Mouse (Mus musculus) hindbrain, embryonic 10.5 days (tissue): Measurements from ENCODE around the gene Ikzf4. TPM values are rescaled to one million over a fixed set of nuclear protein-coding genes. Genes with fewer than 3 reads are reported as not detected.

Source experiments
- DNase-seq: peaks from one replicate; pipeline ENCODE4 v3.0.0-alpha.2; 2017; ENCODE audit warnings: low spot score
- H3K27ac ChIP-seq: fragments of 300-500 bp; sonication (generic); 2 replicates; pipeline ENCODE4 v1.5.1; 2016; ENCODE audit warnings: mild to moderate bottlenecking, moderate library complexity
- H3K27me3 ChIP-seq: fragments of 300-500 bp; sonication (generic); 2 replicates; pipeline ENCODE4 v1.6.1; 2016; ENCODE audit warnings: mild to moderate bottlenecking; ENCODE audit not compliant: poor library complexity, insufficient read depth, severe bottlenecking
- H3K36me3 ChIP-seq: fragments of 300-500 bp; sonication (generic); 2 replicates; pipeline ENCODE4 v1.6.1; 2016; ENCODE audit warnings: mild to moderate bottlenecking, moderate library complexity
- H3K4me1 ChIP-seq: fragments of 300-500 bp; sonication (generic); replicated peaks from 2 replicates; pipeline ENCODE4 v1.6.1; 2016; ENCODE audit warnings: mild to moderate bottlenecking
- H3K4me3 ChIP-seq: fragments of 300-500 bp; sonication (generic); 2 replicates; pipeline ENCODE4 v1.5.1; 2016; ENCODE audit warnings: mild to moderate bottlenecking, moderate library complexity
- H3K9me3 ChIP-seq: fragments of 300-500 bp; sonication (generic); 2 replicates; pipeline ENCODE4 v1.6.1; 2016; ENCODE audit warnings: mild to moderate bottlenecking, moderate library complexity
- WGBS: fragments of 180-500 bp; shearing (Covaris S2); methylation state at CpG from one replicate; pipeline ENCODE4 v1.1.7; 2016; 5-methylcytosine and 5-hydroxymethylcytosine counted together
- polyA plus RNA-seq: library from polyadenylated mRNA; unstranded; fragments of >200 nt; fragmentation: Nextera tagmentation; extraction: Ambion mirVana; gene quantifications from 2 replicates; pipeline ENCODE4 v1.2.1, GENCODE M21; 2016

Ikzf4 gene
- polyA plus RNA-seq, 1 experiment from 2014 or later, result 3.5 TPM

GRCm38 (mm10) chr10:128589464-128590192 lies 56.2 kb downstream of the Ikzf4 start, which contains the start of gene Erbb3:
Gene Erbb3, minus strand, starts transcription at chr10:128589652.
- peak within 1 kb of the TSS; percentile 72 for H3K4me3 ChIP-seq
- under 1% methylated on average over 43 of the region's 43 CpGs for WGBS
- peak within 1 kb of the TSS; percentile 82 for H3K27ac ChIP-seq
- H3K4me1 ChIP-seq, result peaks cover 34% of the 10 kb centered on the region
- no peaks in the 10 kb centered on the region for H3K36me3 ChIP-seq
- peaks cover 55% of the 10 kb centered on the region for H3K27me3 ChIP-seq
- DNase-seq, result peak; percentile 67
- H3K9me3 ChIP-seq, result no peaks in the 10 kb centered on the region

- peak overlapping the region; percentile 72 for H3K4me3 ChIP-seq
- H3K27me3 ChIP-seq, result peaks cover 62% of the 10 kb centered on the region
- no peak for DNase-seq
- peak overlapping the region; percentile 70 for H3K27ac ChIP-seq
- peaks cover 36% of the 10 kb centered on the region for H3K4me1 ChIP-seq
- 3% methylated on average over 23 of the region's 23 CpGs for WGBS
- no peaks in the 10 kb centered on the region for H3K36me3 ChIP-seq
- H3K9me3 ChIP-seq, result no peaks in the 10 kb centered on the region
Observed at GRCm38 (mm10) chr10:128588775-128589463, 56.9 kb downstream of the Ikzf4 start.

GRCm38 (mm10) chr10:128588136-128588535 lies 57.7 kb downstream of the Ikzf4 start:
- Histone ChIP-seq H3K4me1 (peaks cover 41% of the 10 kb centered on the region), H3K27ac (peak overlapping the region; percentile 63), H3K27me3 (peaks cover 69% of the 10 kb centered on the region), H3K36me3 (no peaks in the 10 kb centered on the region), H3K9me3 (no peaks in the 10 kb centered on the region), H3K4me3 (peak overlapping the region; percentile 72)
- DNase-seq, result no peak
- WGBS, result 39% methylated on average over 1 of the region's 1 CpGs

GRCm38 (mm10) chr10:128587697-128588096 lies 58.1 kb downstream of the Ikzf4 start:
- Histone ChIP-seq H3K27ac (peak overlapping the region; percentile 63), H3K36me3 (no peaks in the 10 kb centered on the region), H3K4me1 (peaks cover 41% of the 10 kb centered on the region), H3K9me3 (no peaks in the 10 kb centered on the region), H3K4me3 (peak overlapping the region; percentile 72), H3K27me3 (peaks cover 73% of the 10 kb centered on the region)
- WGBS, result 55% methylated on average over 8 of the region's 8 CpGs
- DNase-seq, result no peak

- Histone ChIP-seq H3K27me3 (peaks cover 74% of the 10 kb centered on the region), H3K4me1 (peaks cover 41% of the 10 kb centered on the region)
- WGBS, result 49% methylated on average over 4 of the region's 4 CpGs
Observed at GRCm38 (mm10) chr10:128587120-128587519, 58.7 kb downstream of the Ikzf4 start.

GRCm38 (mm10) chr10:128586546-128586945 lies 59.2 kb downstream of the Ikzf4 start:
- no peak for DNase-seq
- Histone ChIP-seq H3K4me1 (peaks cover 41% of the 10 kb centered on the region), H3K27me3 (peaks cover 74% of the 10 kb centered on the region), H3K27ac (peak overlapping the region; percentile 63; the same call in 1 of the 2 replicates), H3K9me3 (no peaks in the 10 kb centered on the region), H3K36me3 (no peaks in the 10 kb centered on the region), H3K4me3 (peak overlapping the region; percentile 29; the same call in 1 of the 2 replicates)
- WGBS, result 13% methylated on average over 1 of the region's 1 CpGs

More at GRCm38 (mm10) chr10:128587120-128587519, 58.7 kb downstream of the Ikzf4 start:
- no peak for DNase-seq
- H3K27ac ChIP-seq, result peak overlapping the region; percentile 63; the same call in 1 of the 2 replicates
- H3K36me3 ChIP-seq, result no peaks in the 10 kb centered on the region
- peak overlapping the region; percentile 72; the same call in 1 of the 2 replicates for H3K4me3 ChIP-seq
- no peaks in the 10 kb centered on the region for H3K9me3 ChIP-seq

- H3K4me3 ChIP-seq, result peak overlapping the region; percentile 5; the same call in 1 of the 2 replicates
- H3K9me3 ChIP-seq, result no peaks in the 10 kb centered on the region
- H3K4me1 ChIP-seq, result peaks cover 27% of the 10 kb centered on the region
- 12% methylated on average over 4 of the region's 4 CpGs for WGBS
- peaks cover 65% of the 10 kb centered on the region for H3K27me3 ChIP-seq
- no peaks in the 10 kb centered on the region for H3K36me3 ChIP-seq
- DNase-seq, result no peak
- no peak overlapping the region for H3K27ac ChIP-seq
Observed at GRCm38 (mm10) chr10:128584386-128584785, 61.4 kb downstream of the Ikzf4 start.

- Histone ChIP-seq H3K27me3 (peaks cover 58% of the 10 kb centered on the region), H3K36me3 (no peaks in the 10 kb centered on the region), H3K27ac (no peak overlapping the region), H3K4me1 (peaks cover 21% of the 10 kb centered on the region), H3K4me3 (peak overlapping the region; percentile 5; the same call in 1 of the 2 replicates), H3K9me3 (no peaks in the 10 kb centered on the region)
- 15% methylated on average over 7 of the region's 7 CpGs for WGBS
- DNase-seq, result no peak
Observed at GRCm38 (mm10) chr10:128583644-128584043, 62.1 kb downstream of the Ikzf4 start.

Other genes with a start within 250 kb of the Ikzf4 start
- gene Slc39a5, start 244.8 kb downstream of the Ikzf4 start, polyA plus RNA-seq, result 0.55 TPM in 1 of 2 replicates, not detected in the other
- 144 and 147 TPM in 2 replicates for gene Nabp2, start 234.5 kb downstream of the Ikzf4 start, polyA plus RNA-seq
- 46.7 and 48.0 TPM in 2 replicates for gene Rnf41, start 234.3 kb downstream of the Ikzf4 start, polyA plus RNA-seq
- gene Smarcc2, start 186.7 kb downstream of the Ikzf4 start, polyA plus RNA-seq, result 72.2 and 106 TPM in 2 replicates
- gene Myl6, start 151.8 kb downstream of the Ikzf4 start, polyA plus RNA-seq, result 866 and 958 TPM in 2 replicates
- gene Myl6b, start 147.3 kb downstream of the Ikzf4 start, polyA plus RNA-seq, result 2.8 TPM in 2 replicates
- 20.2 and 22.0 TPM in 2 replicates for gene Esyt1, start 120.1 kb downstream of the Ikzf4 start, polyA plus RNA-seq
- gene Zc3h10, start 98.2 kb downstream of the Ikzf4 start, polyA plus RNA-seq, result 16.9 and 19.9 TPM in 2 replicates
- 2,868 and 3,332 TPM in 2 replicates for gene Rpl41, start 96.7 kb downstream of the Ikzf4 start, polyA plus RNA-seq
- gene Pa2g4, start 80.0 kb downstream of the Ikzf4 start, polyA plus RNA-seq, result 205 and 257 TPM in 2 replicates
- 5.0 and 13.5 TPM in 2 replicates for gene Erbb3, start 56.3 kb downstream of the Ikzf4 start, polyA plus RNA-seq
- gene Rps26, start 19.2 kb downstream of the Ikzf4 start, polyA plus RNA-seq, result 472 and 519 TPM in 2 replicates
- gene Suox, start 28.1 kb upstream of the Ikzf4 start, polyA plus RNA-seq, result 11.1 and 14.6 TPM in 2 replicates
- 73.5 and 86.0 TPM in 2 replicates for gene Rab5b, start 50.3 kb upstream of the Ikzf4 start, polyA plus RNA-seq
- 7.1 and 7.3 TPM in 2 replicates for gene Pmel, start 58.2 kb upstream of the Ikzf4 start, polyA plus RNA-seq
- gene Cdk2, start 59.0 kb upstream of the Ikzf4 start, polyA plus RNA-seq, result 91.0 and 109 TPM in 2 replicates
- gene Dgka, start 98.9 kb upstream of the Ikzf4 start, polyA plus RNA-seq, result 4.1 and 4.4 TPM in 2 replicates
- gene Pym1, start 101.9 kb upstream of the Ikzf4 start, polyA plus RNA-seq, result 54.7 and 62.2 TPM in 2 replicates
- 0.36 and 0.39 TPM in 2 replicates for gene Mmp19, start 144.9 kb upstream of the Ikzf4 start, polyA plus RNA-seq
- gene Dnajc14, start 158.1 kb upstream of the Ikzf4 start, polyA plus RNA-seq, result 50.4 and 56.0 TPM in 2 replicates
- gene Tmem198b, start 158.4 kb upstream of the Ikzf4 start, polyA plus RNA-seq, result 19.1 and 23.3 TPM in 2 replicates
- gene Sarnp, start 171.3 kb upstream of the Ikzf4 start, polyA plus RNA-seq, result 251 and 263 TPM in 2 replicates
- gene Ormdl2, start 175.7 kb upstream of the Ikzf4 start, polyA plus RNA-seq, result 74.1 and 97.0 TPM in 2 replicates
- 8.9 and 11.1 TPM in 2 replicates for gene Gdf11, start 245.7 kb upstream of the Ikzf4 start, polyA plus RNA-seq